Mouse (Mus musculus): ENCODE results near the gene Hist1h4c. TPM values are rescaled to one million over a fixed set of nuclear protein-coding genes. Genes with fewer than 3 reads are reported as not detected.
A peak's percentile ranks its signal among the peaks of the same experiment; 100 is the strongest.
"Not testable (repeated sequence)": the region's sequence is repeated elsewhere in the genome, so short reads cannot be mapped to it uniquely, and the experiment has no call there.

Gene Hist1h4c
- polyA plus RNA-seq, 1 experiment from 2014 or later: 9.0 TPM

DNA sequence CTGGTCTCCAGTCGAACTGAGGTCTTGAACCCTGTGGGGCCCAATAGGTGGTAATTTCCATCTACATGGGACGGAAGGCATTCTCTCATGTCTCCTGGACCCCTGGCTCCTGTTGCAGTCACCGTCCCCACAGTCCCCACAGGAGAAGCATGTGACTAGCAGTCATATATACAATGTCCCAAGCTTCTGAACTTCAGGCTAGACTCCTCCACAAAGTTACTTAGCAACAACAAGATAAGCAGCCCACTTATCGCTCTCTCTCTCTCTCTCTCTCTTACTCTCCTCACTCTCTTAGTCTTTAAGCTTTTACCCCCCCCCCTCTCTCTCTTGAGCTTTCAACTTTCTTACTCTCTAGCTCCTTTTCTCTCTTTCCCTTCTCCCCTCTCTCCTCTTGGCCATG lies 26.0 kb upstream of the Hist1h4c start:
- Histone ChIP-seq H3K9me3 (no peaks in the 10 kb centered on the region), H3K9ac (no peak overlapping the region), H3K4me3 (no peak overlapping the region), H3K4me2 (replicated peaks) (no peak overlapping the region), H3K4me1 (no peaks in the 10 kb centered on the region), H3K27me3 (no peaks in the 10 kb centered on the region), H3K27ac (no peak overlapping the region), H3K36me3 (no peaks in the 10 kb centered on the region)
- no peak for ATAC-seq (ENCODE audit: low FRiP score, low read depth)
- WGBS: 83% methylated on average over 4 of the region's 4 CpGs

DNA sequence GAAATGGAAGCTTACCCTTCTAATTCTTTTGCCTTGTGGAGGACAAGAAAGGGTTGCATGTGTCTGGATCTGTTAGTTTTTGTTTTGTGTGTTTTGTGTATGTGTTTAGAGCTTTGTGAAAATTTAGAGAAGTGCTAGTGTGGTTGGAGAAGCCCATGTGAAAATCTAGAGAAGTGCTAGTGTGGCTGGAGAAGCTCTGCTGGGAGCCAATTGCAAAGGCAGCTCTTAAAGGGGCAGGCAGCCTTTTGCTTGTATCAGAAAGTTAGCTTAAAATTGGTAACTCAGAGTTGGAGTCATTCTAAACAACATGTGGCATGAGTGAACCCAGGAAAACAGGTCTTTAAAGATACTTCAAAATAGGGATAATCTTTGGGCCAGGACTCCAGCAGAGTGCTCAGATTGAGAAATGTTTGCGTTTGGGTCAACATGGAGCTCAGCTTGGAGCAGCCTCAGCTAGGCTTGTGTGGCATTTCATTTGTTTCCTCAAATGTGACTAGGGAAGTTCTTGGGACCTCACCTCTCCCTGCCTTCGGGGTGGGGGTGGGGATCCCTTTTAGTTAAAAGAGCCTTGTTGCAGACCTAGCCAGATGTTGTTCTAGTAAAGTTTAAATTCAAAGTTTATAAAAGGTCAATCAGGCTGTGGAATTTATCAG lies 19.5 kb upstream of the Hist1h4c start:
- not testable (repeated sequence) for H3K27me3 ChIP-seq; H3K4me2 ChIP-seq (replicated peaks); H3K36me3 ChIP-seq; ATAC-seq (ENCODE audit: low FRiP score, low read depth); H3K27ac ChIP-seq; H3K4me3 ChIP-seq; H3K9me3 ChIP-seq
- 10% methylated on average over 2 of the region's 2 CpGs for WGBS
- Histone ChIP-seq H3K4me1 (peaks cover 15% of the 10 kb centered on the region), H3K9ac (0 out of 2 replicates have a peak overlapping the region, but pooled peaks have one; percentile 50)

DNA sequence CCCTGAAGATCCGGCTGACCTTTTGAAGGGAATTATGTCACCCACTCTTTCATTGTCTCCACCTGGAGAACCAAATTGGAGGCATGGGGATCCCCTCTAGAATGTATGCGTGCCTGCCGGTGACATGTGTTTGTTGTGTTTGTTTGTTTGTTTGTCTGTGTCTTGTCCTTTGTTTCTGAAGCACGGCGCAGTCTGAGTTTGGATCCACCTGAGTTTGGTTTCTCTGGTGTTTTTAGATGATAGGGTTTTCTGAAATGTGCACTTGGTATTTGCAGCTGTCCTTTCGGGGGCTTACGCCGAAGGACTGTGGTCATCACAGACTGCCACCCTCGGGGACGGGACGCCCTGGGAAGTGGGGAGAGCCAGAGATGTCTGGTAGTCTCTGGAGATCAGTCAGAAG lies 18.9 kb upstream of the Hist1h4c start:
- Histone ChIP-seq H3K4me2 (replicated peaks) (no peak overlapping the region), H3K4me3 (no peak overlapping the region), H3K9ac (0 out of 2 replicates have a peak overlapping the region, but pooled peaks have one; percentile 50), H3K36me3 (no peaks in the 10 kb centered on the region), H3K9me3 (no peaks in the 10 kb centered on the region), H3K4me1 (peaks cover 15% of the 10 kb centered on the region), H3K27me3 (no peaks in the 10 kb centered on the region), H3K27ac (no peak overlapping the region)
- no peak for ATAC-seq (ENCODE audit: low FRiP score, low read depth)
- 48% methylated on average over 11 of the region's 11 CpGs for WGBS

DNA sequence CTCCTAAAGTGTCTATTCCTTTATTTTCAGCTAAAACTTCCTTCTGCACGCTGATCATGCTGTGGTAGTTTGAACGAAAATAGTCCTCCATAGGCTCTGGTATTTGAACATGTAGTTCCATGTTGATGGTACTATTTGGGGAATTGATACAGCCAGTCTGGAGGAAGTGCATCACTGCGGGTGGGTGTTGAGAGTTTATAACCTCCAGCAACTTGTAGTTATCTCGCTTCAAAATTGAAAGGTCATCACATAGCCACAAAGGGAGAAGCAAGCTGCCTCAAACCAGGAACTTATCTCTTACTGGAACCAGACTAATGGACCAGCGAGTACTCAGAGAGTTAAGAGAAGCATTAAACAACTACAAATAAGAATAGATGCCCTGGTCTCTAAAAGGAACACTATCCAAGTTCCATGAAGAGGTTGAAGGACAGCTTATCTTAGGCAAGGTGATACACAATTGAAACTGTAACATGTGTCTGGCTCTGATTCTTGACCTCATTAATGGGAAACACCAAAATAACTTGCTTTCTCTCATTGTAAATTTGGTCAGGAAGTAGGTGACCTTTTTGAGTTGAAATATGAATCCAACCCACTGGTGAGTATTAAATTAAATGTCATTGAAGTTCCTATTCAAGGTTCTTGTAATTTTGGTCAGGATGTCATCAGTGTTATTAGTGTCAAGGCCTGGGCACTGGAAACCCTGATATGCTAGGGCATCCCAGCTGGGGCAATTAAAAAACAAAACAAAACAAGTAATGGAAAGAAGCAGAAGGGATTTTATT lies 18.2 kb upstream of the Hist1h4c start:
- WGBS: 85% methylated on average over 5 of the region's 5 CpGs
- Histone ChIP-seq H3K4me2 (replicated peaks) (no peak overlapping the region), H3K4me3 (no peak overlapping the region), H3K27me3 (no peaks in the 10 kb centered on the region), H3K9me3 (no peaks in the 10 kb centered on the region), H3K4me1 (peaks cover 15% of the 10 kb centered on the region), H3K36me3 (no peaks in the 10 kb centered on the region), H3K9ac (no peak overlapping the region), H3K27ac (no peak overlapping the region)
- ATAC-seq (ENCODE audit: low FRiP score, low read depth): no peak

DNA sequence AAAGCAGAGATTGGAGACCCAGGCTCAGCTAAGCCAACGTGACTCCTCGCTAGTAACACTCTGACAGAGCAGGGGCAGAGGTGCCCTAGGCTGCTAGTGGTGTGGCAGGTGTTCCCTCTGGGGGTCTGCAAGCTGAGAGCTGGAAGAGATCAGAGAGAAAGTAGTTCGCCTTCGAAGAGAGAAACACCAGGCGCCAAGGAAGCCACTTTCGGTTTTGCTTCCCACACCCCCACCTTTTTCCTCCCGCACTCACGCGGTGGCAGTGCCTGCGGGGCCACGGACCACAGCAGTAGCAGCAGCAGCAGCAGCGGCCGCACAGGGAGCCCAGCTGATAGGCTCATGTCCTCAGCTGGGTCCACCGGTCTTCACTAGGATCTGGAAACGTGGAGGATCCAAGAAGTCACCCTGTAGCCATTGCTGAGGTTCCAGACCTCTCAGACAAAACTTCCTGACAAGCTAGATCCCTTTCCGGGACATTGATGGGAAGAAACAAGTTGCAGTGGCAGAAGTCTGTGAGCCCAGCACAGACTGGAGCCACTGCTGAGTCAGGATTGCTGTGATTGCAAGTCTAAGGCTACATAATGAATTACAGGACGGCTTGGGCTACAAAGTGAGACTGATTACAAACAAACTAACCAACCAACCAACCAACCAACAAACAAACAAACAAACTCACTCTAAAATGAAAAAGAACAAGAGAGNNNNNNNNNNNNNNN lies 12.3 kb upstream of the Hist1h4c start, which contains the start of gene Hfe:
TSS of gene Hfe (minus strand) at position 481 of the 716 bp plus-strand sequence.
- Histone ChIP-seq H3K27me3 (no peaks in the 10 kb centered on the region), H3K4me2 (replicated peaks) (peak within 1 kb of the TSS; percentile 74), H3K4me3 (peak within 1 kb of the TSS; percentile 46), H3K27ac (peak within 1 kb of the TSS; percentile 28; the same call in 1 of the 2 replicates), H3K9me3 (no peaks in the 10 kb centered on the region), H3K9ac (peak within 1 kb of the TSS; percentile 70), H3K36me3 (no peaks in the 10 kb centered on the region), H3K4me1 (peaks cover 29% of the 10 kb centered on the region)
- 1% methylated on average over 15 of the region's 17 CpGs for WGBS
- peak; percentile 59; the same call in 1 of the 2 replicates for ATAC-seq (ENCODE audit: low FRiP score, low read depth)

DNA sequence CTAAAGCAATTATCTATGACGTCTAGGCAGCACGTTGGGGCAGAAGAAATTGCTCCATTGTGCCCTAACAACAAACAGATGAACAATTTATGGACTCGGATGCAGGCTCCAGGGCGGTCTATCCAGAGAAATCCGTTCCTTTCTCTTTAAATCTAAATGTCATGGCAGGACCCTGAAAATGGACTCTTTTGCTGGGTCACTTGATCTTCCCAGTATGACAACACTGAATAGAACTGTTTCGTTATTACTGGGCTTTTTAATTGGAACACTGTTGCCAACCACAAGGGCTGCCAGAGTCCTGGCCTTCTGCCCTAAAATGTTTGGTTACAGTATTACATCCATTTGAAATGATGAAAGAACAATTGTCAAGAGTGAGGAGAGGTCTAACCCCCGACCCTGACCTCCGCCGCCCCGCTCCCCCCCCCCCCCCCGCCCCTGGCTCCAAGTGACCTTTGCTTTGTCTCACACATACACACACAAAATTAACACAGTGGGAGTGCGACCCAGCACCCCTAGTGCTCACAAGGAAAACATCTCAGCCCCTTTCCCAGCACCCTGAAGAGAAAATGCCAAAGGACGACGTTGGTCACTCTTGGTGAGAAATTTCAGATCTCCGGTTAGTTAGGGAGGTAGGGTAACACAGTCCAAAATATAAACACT lies 11.6 kb upstream of the Hist1h4c start:
- no peak; the same call in 1 of the 2 replicates for ATAC-seq (ENCODE audit: low FRiP score, low read depth)
- peaks cover 29% of the 10 kb centered on the region for H3K4me1 ChIP-seq
- 0 out of 2 replicates have a peak overlapping the region, but pooled peaks have one; percentile 28 for H3K27ac ChIP-seq
- H3K36me3 ChIP-seq: no peaks in the 10 kb centered on the region
- H3K4me2 ChIP-seq (replicated peaks): peak overlapping the region; percentile 74
- H3K9me3 ChIP-seq: no peaks in the 10 kb centered on the region
- H3K4me3 ChIP-seq: peak overlapping the region; percentile 46
- no peaks in the 10 kb centered on the region for H3K27me3 ChIP-seq
- WGBS: 11% methylated on average over 15 of the region's 15 CpGs
- peak overlapping the region; percentile 70 for H3K9ac ChIP-seq

DNA sequence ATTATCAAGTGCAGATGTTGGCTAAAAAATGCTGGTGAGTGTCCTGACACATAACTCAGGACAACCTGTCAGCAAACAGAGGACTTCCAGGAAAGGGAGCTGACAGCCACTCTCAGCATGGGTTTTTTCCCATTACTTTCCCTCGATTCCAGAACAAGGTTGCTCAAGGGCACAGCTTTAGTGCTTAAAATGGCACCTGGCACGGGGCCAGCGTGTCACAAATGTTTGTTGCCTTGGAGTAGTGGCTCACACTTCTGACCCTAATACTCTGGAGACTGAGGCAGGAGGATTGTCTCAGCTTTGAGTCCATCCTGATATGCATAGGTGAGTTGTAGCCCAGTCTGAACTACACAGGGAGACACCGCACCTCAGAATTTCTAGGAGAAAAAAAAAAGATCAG lies 10.4 kb upstream of the Hist1h4c start:
- WGBS: 47% methylated on average over 4 of the region's 4 CpGs
- H3K27ac ChIP-seq: no peak overlapping the region

DNA sequence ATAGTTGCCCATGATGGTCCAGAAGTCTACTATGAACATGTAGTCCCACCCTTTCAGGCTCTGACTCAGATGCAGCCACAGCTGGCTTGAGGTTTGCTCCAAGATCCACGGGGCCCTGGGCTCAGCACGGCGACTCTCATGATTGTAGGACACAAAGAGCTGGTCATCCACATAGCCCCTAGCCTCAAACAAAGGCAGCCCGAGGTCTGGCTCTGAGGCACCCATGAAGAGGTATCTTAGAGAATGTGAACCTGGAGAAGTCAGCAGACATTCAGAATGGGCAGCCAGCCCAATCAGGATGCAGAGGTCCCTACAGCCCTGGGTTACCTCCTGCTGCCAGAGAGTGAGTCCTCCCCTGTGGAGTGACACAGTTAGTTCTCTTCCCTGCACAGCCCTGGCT lies 9.8 kb upstream of the Hist1h4c start:
- H3K36me3 ChIP-seq: no peaks in the 10 kb centered on the region
- H3K9ac ChIP-seq: no peak overlapping the region
- H3K27me3 ChIP-seq: no peaks in the 10 kb centered on the region
- ATAC-seq (ENCODE audit: low FRiP score, low read depth): no peak
- no peak overlapping the region for H3K27ac ChIP-seq
- no peak overlapping the region for H3K4me3 ChIP-seq
- 89% methylated on average over 4 of the region's 4 CpGs for WGBS
- no peak overlapping the region for H3K4me2 ChIP-seq (replicated peaks)
- peaks cover 21% of the 10 kb centered on the region for H3K4me1 ChIP-seq
- no peaks in the 10 kb centered on the region for H3K9me3 ChIP-seq

More for the DNA sequence above, 10.4 kb upstream of the Hist1h4c start:
- Histone ChIP-seq H3K27me3 (no peaks in the 10 kb centered on the region), H3K4me1 (peaks cover 25% of the 10 kb centered on the region), H3K36me3 (no peaks in the 10 kb centered on the region), H3K4me3 (no peak overlapping the region), H3K9ac (no peak overlapping the region), H3K9me3 (no peaks in the 10 kb centered on the region), H3K4me2 (replicated peaks) (no peak overlapping the region)
- ATAC-seq (ENCODE audit: low FRiP score, low read depth): no peak

DNA sequence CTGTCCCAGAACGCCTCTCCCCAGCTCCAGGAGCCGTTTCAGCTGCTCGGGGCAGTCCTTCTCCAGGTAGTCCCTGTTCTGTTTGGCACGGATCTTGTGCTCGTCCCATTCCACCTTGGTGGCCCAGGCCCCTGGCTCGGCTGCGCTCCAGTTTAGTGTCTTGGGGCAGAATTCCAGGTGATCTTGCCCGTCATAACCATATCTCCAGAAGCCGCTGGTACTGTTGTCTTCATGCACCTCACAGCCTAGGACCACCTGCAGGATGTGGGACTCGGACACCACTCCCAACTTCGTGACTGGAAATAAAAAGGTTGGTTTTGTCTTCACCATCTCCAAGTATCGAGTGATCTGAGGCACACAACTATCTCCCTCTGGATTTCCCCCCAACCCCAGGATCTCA lies 8.5 kb upstream of the Hist1h4c start:
- Histone ChIP-seq H3K9me3 (no peaks in the 10 kb centered on the region), H3K27ac (no peak overlapping the region), H3K4me3 (no peak overlapping the region), H3K36me3 (no peaks in the 10 kb centered on the region), H3K4me1 (peaks cover 21% of the 10 kb centered on the region), H3K27me3 (no peaks in the 10 kb centered on the region), H3K4me2 (replicated peaks) (no peak overlapping the region), H3K9ac (no peak overlapping the region)
- WGBS: 87% methylated on average over 12 of the region's 12 CpGs
- ATAC-seq (ENCODE audit: low FRiP score, low read depth): no peak

DNA sequence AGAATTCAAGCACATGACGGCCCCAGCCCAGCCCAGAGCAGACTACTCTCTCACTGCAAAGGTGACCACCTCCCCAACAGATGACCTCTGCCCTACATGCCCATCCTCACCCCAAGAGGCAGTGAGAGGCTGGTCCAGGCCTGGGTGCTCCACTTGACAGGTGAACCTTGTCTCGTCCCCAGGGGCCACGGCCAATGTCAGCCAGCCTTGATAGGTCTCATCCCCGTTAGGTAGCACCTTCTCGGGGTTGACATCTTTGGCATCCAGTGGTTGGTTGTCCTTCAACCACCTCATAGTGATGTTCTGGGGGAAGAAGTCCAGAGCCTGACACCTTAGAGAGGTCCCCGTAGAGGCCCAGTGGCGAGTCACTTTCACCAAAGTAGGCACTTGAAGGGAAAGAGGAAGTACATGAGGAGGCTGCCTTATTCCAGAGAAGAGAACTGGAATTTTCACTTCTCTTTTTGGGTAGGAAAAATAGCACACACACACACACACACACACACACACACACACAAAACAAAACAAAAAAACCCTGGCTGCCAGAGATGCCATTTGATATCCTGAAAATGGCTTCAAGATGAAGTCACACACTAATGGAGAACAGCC lies 7.6 kb upstream of the Hist1h4c start:
- H3K4me3 ChIP-seq: no peak overlapping the region
- ATAC-seq (ENCODE audit: low FRiP score, low read depth): no peak
- H3K9me3 ChIP-seq: no peaks in the 10 kb centered on the region
- no peak overlapping the region for H3K9ac ChIP-seq
- no peaks in the 10 kb centered on the region for H3K27me3 ChIP-seq
- no peaks in the 10 kb centered on the region for H3K36me3 ChIP-seq
- 88% methylated on average over 7 of the region's 7 CpGs for WGBS
- H3K27ac ChIP-seq: no peak overlapping the region
- peaks cover 23% of the 10 kb centered on the region for H3K4me1 ChIP-seq
- no peak overlapping the region for H3K4me2 ChIP-seq (replicated peaks)

DNA sequence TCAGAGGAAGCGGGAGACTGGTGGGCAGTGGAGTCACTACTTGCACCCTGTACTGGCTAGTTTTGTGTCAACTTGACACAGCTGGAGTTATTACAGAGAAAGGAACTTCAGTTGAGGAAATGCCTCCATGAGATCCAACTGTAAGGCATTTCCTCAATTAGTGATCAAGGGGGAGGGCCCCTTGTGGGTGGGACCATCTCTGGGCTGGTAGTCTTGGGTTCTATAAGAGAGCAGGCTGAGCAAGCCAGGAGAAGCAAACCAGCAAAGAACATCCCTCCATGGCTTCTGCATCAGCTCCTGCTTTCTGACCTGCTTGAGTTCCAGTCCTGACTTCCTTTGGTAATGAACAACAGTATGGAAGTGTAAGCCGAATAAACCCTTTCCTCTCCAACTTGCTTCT lies 4.5 kb upstream of the Hist1h4c start:
- WGBS: 82% methylated on average over 2 of the region's 2 CpGs
- not testable (repeated sequence) for ATAC-seq (ENCODE audit: low FRiP score, low read depth); H3K27me3 ChIP-seq; H3K27ac ChIP-seq; H3K9me3 ChIP-seq; H3K4me2 ChIP-seq (replicated peaks); H3K4me3 ChIP-seq; H3K36me3 ChIP-seq; H3K9ac ChIP-seq
- peaks cover 12% of the 10 kb centered on the region; the same call in 1 of the 2 replicates for H3K4me1 ChIP-seq
